ENCODE assay signal across 12 mouse cellular contexts in the genomic region with DNA sequence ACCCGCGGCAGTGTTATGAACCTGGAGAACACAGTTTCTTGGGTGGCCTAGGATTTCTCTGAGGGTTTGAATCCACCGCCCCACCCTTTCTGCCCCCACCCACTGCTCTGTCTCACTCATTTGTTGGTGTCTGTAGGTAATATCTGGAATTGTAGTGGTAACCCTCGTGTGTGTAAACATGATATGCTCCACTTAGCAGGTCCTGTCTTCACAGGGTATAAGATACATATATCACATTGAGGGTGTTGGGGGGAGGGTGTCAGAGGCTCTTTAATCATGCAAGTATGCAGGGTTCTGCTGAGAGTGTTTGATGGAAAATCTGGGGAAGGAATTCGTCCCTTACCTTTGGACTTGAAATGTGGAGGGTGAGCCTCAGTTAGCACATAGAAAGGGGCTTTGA.
DNase-seq lines count a peak whose midpoint lies in the region; ATAC-seq lines count a peak whose summit lies in the region.
"Had no signal": no experiment of that assay in that cellular context is flagged by ENCODE, and none has a peak within 500 bp of the region (broad histone marks: within the 10 kb centered on the region; RNA-seq: fewer than 3 reads in every experiment).

No protein-coding gene starts in this region.

- H3K27ac ChIP-seq in forebrain, embryonic 12.5 days, result no peak overlapping the region
- no peak overlapping the region for H3K27ac ChIP-seq in forebrain, embryonic 14.5 days (ENCODE audit: low read depth, low read length)
- H3K27ac ChIP-seq in kidney, embryonic 14.5 days (ENCODE audit: low read depth, low read length), result no peak overlapping the region
- H3K27ac ChIP-seq in embryonic facial prominence, embryonic 10.5 days (replicated peaks), result no peak overlapping the region; the same call in 1 of the 2 replicates
- no peak overlapping the region for H3K27ac ChIP-seq in intestine, embryonic 16.5 days (ENCODE audit: low read length)
- H3K27ac ChIP-seq: liver, embryonic 14.5 days had no signal

- no peak for ATAC-seq in forebrain, embryonic 12.5 days (ENCODE audit: low FRiP score)
- no peak for ATAC-seq in forebrain, embryonic 14.5 days
- peak; percentile 64; the same call in 1 of the 2 replicates for ATAC-seq in kidney, embryonic 14.5 days (ENCODE audit: low FRiP score, low TSS enrichment)
- no peak for ATAC-seq in intestine, embryonic 16.5 days

- H3K9ac ChIP-seq in forebrain, embryonic 12.5 days, result no peak overlapping the region
- H3K9ac ChIP-seq in forebrain, embryonic 14.5 days (ENCODE audit: low read length), result no peak overlapping the region
- no peak overlapping the region for H3K9ac ChIP-seq in kidney, embryonic 14.5 days (ENCODE audit: low read depth, low read length)
- H3K9ac ChIP-seq in intestine, embryonic 16.5 days (ENCODE audit: low read depth, low read length), result no peak overlapping the region
- H3K9ac ChIP-seq: liver, embryonic 14.5 days had no signal

- peaks cover 9% of the 10 kb centered on the region; the same call in 1 of the 2 replicates for H3K4me1 ChIP-seq in forebrain, embryonic 12.5 days
- 0 out of 2 replicates have a peak, but pooled peaks cover 3% of the 10 kb centered on the region for H3K4me1 ChIP-seq in forebrain, embryonic 14.5 days (ENCODE audit: control insufficient read depth, insufficient read depth, low read length)
- H3K4me1 ChIP-seq in kidney, embryonic 14.5 days (ENCODE audit: control insufficient read depth, insufficient read depth, low read length), result peaks cover 8% of the 10 kb centered on the region; the same call in 1 of the 2 replicates
- H3K4me1 ChIP-seq in embryonic facial prominence, embryonic 10.5 days, result peaks cover 19% of the 10 kb centered on the region
- H3K4me1 ChIP-seq in intestine, embryonic 16.5 days (ENCODE audit: control insufficient read depth, insufficient read depth, low read length), result no peaks in the 10 kb centered on the region

- H3K4me2 ChIP-seq in forebrain, embryonic 12.5 days, result peak overlapping the region; percentile 29; the same call in 1 of the 2 replicates
- no peak overlapping the region for H3K4me2 ChIP-seq in forebrain, embryonic 14.5 days (ENCODE audit: low read length)
- H3K4me2 ChIP-seq in kidney, embryonic 14.5 days (replicated peaks; ENCODE audit: low read depth, low read length), result peak overlapping the region; percentile 46
- peak overlapping the region; percentile 45 for H3K4me2 ChIP-seq in intestine, embryonic 16.5 days (ENCODE audit: low read depth, low read length)

- H3K4me3 ChIP-seq in forebrain, embryonic 12.5 days (replicated peaks), result no peak overlapping the region
- H3K4me3 ChIP-seq in forebrain, embryonic 14.5 days (ENCODE audit: low read depth, low read length), result no peak overlapping the region
- H3K4me3 ChIP-seq in kidney, embryonic 14.5 days (ENCODE audit: low read length), result peak overlapping the region; percentile 25
- peak overlapping the region; percentile 46; the same call in 1 of the 2 replicates for H3K4me3 ChIP-seq in embryonic facial prominence, embryonic 10.5 days
- H3K4me3 ChIP-seq in intestine, embryonic 16.5 days (ENCODE audit: low read length), result no peak overlapping the region

- H3K36me3 ChIP-seq in forebrain, embryonic 12.5 days (replicated peaks), result no peaks in the 10 kb centered on the region
- no peaks in the 10 kb centered on the region for H3K36me3 ChIP-seq in forebrain, embryonic 14.5 days (ENCODE audit: control insufficient read depth, insufficient read depth, low read length)
- no peaks in the 10 kb centered on the region for H3K36me3 ChIP-seq in kidney, embryonic 14.5 days (ENCODE audit: control insufficient read depth, insufficient read depth, low read length)
- H3K36me3 ChIP-seq in embryonic facial prominence, embryonic 10.5 days (replicated peaks), result no peaks in the 10 kb centered on the region
- no peaks in the 10 kb centered on the region for H3K36me3 ChIP-seq in intestine, embryonic 16.5 days (ENCODE audit: control insufficient read depth, insufficient read depth, low read length)

- H3K27me3 ChIP-seq in forebrain, embryonic 12.5 days, result peaks cover 4% of the 10 kb centered on the region; the same call in 1 of the 2 replicates
- H3K27me3 ChIP-seq in forebrain, embryonic 14.5 days (replicated peaks; ENCODE audit: control insufficient read depth, insufficient read depth, low read length), result no peaks in the 10 kb centered on the region
- H3K27me3 ChIP-seq in kidney, embryonic 14.5 days (ENCODE audit: control insufficient read depth, insufficient read depth, low read length), result no peaks in the 10 kb centered on the region
- H3K27me3 ChIP-seq in embryonic facial prominence, embryonic 10.5 days (replicated peaks; ENCODE audit: low read depth, poor library complexity, severe bottlenecking), result no peaks in the 10 kb centered on the region
- no peaks in the 10 kb centered on the region for H3K27me3 ChIP-seq in intestine, embryonic 16.5 days (replicated peaks; ENCODE audit: control insufficient read depth, insufficient read depth, low read length)

- WGBS in forebrain, embryonic 12.5 days, result 45% methylated on average over 5 of the region's 5 CpGs
- 49% methylated on average over 5 of the region's 5 CpGs for WGBS in forebrain, embryonic 14.5 days
- 11% methylated on average over 5 of the region's 5 CpGs for WGBS in kidney, embryonic 14.5 days
- WGBS in embryonic facial prominence, embryonic 10.5 days, result 34% methylated on average over 5 of the region's 5 CpGs
- WGBS in intestine, embryonic 16.5 days, result 28% methylated on average over 5 of the region's 5 CpGs

- DNase-seq in forebrain, embryonic 14.5 days (ENCODE audit: low spot score), result no peak
- DNase-seq in kidney, adult 11 months, result no peak
- peak; percentile 12 for DNase-seq in embryonic facial prominence, embryonic 10.5 days (ENCODE audit: low spot score)
- DNase-seq in adrenal gland, postnatal 4 days (ENCODE audit: low spot score in 2 of 2), result no peak
- DNase-seq in right cerebral cortex, postnatal 4 days, result no peak
- DNase-seq: cerebellum, adult 8-10 months; layer of hippocampus, postnatal 36 days; thymus, adult 18-20 months had no signal

- H3K9me3 ChIP-seq in forebrain, embryonic 12.5 days, result no peaks in the 10 kb centered on the region
- no peaks in the 10 kb centered on the region for H3K9me3 ChIP-seq in forebrain, embryonic 14.5 days (replicated peaks; ENCODE audit: control insufficient read depth, low read length)
- H3K9me3 ChIP-seq in kidney, embryonic 14.5 days (ENCODE audit: control insufficient read depth, low read length), result no peaks in the 10 kb centered on the region
- no peaks in the 10 kb centered on the region for H3K9me3 ChIP-seq in embryonic facial prominence, embryonic 10.5 days
- H3K9me3 ChIP-seq in intestine, embryonic 16.5 days (ENCODE audit: control insufficient read depth, low read length), result no peaks in the 10 kb centered on the region

Comparison
In these comparisons a context has a peak if more than half of its experiments do, and no peak if none do; other contexts are left out.
1. H3K4me3 ChIP-seq: peak in kidney, embryonic 14.5 days (single experiment) and embryonic facial prominence, embryonic 10.5 days (single experiment); none in forebrain, embryonic 12.5 days (single experiment), forebrain, embryonic 14.5 days (single experiment) and intestine, embryonic 16.5 days (single experiment).